Mouse (Mus musculus): ENCODE data around the gene Olfr1264.

Olfr1264 gene

DNA sequence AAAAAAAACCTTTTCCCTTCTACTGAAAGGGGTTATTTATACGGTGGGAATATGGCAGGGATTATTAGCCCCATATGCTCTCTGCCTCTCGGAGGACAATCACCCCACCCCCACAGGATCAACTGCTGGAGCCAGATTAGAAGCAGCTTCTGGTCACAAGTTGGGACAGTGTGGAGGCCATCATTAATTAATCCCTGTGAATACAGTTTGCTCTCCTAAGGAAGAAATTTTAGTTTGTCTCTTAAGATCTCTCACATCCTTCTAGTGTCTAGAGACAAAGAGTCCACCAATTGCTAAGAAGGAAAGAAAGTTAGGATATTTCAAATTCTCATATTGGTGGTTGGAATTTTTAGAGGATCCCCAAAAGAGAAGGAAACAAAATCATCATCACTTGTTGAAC lies at the start of gene Olfr1264:
Olfr1264 (minus strand) TSS at position 101 of the 400 bp plus-strand sequence.
- DNase-seq (ENCODE audit: low spot score in 2 of 2) = no peak

DNA sequence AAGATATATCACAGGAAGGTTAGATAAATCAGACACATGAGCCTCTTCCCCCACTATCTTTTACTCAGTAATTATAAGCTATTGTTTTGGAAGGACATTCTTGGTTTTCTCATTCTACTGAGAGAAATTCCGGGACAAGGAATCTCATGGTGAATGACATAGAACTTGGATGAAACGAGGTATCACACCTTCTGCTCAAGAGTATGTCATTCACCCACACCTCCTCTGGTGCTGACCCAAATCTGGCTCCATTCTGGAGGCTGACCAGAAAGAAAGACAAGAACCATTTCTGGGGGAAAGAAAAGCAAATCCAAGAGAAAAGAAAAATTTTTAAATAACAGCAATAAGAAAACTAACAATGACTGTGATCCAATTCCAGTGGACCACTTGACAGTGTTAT lies 44.7 kb upstream of the Olfr1264 start:
- no peak for DNase-seq (ENCODE audit: low spot score in 2 of 2)

DNA sequence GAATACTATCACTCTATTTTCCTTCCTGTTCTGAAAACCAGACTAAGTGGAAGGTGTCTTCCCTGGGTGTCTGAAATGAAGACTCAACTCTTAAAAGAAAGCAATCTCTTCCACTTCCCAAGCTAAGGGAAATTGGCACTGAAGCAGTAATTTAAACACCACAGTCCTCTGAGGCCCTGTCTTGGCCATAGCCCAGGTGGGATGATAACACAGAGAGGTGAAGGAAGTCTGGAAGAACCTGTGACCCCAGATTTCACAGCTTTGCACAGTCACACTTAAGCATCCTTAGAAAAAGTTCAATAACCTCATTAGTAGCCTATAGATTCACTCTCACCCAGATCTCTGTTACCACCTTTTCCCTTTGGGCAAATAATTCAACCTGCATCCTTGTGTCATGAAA lies 38.1 kb upstream of the Olfr1264 start, which contains the start of gene Olfr140:
Olfr140 (minus strand) TSS at position 101 of the 400 bp plus-strand sequence.
- DNase-seq (ENCODE audit: low spot score in 2 of 2) = no peak

DNA sequence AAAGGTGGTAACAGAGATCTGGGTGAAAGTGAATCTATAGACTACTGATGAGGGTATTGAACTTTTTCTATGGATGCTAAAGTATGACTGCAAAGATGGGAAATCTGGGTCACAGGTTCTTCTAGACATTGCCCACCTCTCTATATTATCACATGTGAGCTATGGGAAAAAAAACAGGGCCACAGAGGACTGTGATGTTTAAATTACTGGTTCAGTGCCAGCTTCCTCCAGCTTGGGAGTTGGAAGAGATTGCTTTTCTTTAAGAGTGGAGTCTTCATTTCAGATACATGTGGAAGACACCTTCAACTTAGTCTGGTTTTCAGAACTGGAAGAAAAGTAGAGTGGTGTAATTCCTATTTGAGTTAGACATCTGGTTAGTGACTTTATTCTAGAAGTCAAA lies 9.7 kb upstream of the Olfr1264 start, which contains the start of gene Olfr1265:
Olfr1265 (plus strand) TSS at position 301 of the 400 bp plus-strand sequence.
- no peak for DNase-seq (ENCODE audit: low spot score in 2 of 2)

DNA sequence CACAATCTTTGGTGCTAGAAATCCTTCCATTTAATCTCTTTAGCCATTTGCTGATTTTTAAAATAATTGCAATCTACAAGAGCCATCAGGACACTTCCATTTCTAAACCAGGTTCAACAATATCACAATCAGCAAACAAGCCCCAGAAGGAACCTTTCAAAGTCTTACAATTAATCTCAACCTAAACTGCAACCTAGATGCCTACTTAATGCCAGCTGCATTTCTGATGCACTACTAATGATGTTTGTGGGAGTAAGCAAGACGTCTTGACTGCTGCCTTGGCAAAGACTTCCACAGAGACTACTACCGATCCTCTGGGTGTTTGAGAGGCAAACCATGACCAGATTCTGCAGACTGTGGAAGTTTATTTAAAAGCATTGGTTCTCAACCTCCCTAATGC lies 13.5 kb downstream of the Olfr1264 start, which contains the start of gene Olfr1263:
Olfr1263 (plus strand) TSS at position 301 of the 400 bp plus-strand sequence.
- DNase-seq (ENCODE audit: low spot score in 2 of 2) = no peak

DNA sequence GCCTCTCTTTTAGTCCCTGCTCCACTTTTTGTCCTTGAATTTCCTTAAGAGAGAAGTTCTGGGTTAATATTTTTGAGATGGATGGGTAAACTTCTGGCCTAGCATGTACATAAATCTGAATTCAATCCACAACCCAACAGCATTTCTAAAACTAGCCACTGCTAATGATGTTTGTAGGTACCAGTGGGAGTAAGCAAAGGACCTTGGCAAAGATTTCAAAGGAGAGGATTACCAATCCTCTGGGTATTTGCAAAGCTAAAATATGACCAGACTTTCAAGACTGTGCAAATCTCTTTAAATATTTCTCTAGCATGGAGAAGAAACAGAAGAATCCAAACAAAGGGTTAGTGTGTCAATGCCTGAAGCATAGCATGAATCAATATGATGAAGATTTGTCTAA lies 25.5 kb downstream of the Olfr1264 start, which contains the start of gene Olfr1262:
Olfr1262 (plus strand) TSS at position 301 of the 400 bp plus-strand sequence.
- no peak for DNase-seq (ENCODE audit: low spot score in 2 of 2)

DNA sequence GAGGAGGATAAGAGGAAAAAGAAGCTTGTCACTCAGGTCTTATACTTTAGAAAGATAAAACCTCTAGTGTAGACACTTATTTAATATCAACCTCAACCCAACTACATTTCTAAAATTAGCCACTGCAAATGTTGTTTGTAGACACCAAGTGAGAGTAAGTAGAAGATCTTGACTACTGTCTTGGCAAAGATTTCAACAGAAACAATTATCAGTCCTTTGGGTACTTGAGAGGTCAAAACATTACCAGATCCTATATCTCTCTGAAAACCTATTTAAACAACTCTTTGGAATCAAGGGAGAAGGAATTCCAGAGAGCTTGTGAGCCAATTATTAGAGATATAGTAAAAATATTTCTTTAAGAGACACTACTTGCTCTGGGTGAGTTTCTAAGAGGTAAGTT lies 34.5 kb downstream of the Olfr1264 start, which contains the start of gene Olfr1261:
Olfr1261 (plus strand) TSS at position 301 of the 400 bp plus-strand sequence.
- DNase-seq (ENCODE audit: low spot score in 2 of 2) = no peak

DNA sequence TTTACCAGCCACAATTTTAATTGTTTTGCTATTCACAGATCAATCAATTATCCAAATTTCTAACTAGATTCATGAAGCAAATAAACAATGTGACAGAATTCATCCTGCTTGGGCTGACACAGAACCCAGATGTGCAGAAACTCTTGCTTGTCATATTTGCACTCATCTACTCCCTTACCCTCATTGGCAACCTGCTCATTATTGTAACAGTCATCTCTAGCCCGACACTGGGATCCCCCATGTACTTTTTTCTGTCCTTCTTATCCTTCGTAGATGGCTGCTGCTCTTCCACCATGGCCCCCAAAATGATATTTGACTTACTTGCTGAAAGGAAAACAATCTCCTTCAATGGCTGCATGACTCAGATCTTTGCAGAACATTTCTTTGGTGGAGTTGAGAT lies 47.7 kb downstream of the Olfr1264 start:
- DNase-seq (ENCODE audit: low spot score in 2 of 2) = no peak

DNA sequence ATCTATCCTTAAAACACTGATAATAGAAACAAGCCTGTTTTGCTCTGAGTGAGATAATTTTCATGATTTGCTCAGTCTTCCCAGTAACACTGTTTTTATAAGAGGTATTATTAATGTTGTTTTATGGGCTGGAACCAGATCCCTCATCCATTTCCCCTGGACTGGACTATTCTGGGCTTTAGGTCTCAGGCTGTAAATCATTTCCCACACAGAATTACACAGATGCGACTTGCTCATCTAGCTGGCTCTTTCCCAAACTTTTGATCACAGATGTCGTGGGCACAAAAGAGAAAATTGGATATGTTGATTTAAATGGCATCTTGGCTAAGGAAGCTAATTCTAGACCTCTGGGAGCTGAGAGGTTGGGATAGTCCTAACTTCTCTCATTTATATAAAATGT lies 51.2 kb downstream of the Olfr1264 start, which contains the start of gene Olfr1260:
Olfr1260 (plus strand) TSS at position 157 of the 400 bp plus-strand sequence.
- DNase-seq (ENCODE audit: low spot score in 2 of 2) = no peak
